Mouse (Mus musculus) hematopoietic stem cell, adult 5-6 weeks (primary cell): ENCODE data around the gene Jmjd4. TPM values are rescaled to one million over a fixed set of nuclear protein-coding genes. Genes with fewer than 3 reads are reported as not detected.
A peak's percentile ranks its signal among the peaks of the same experiment; 100 is the strongest.

Experiments
- ATAC-seq, 2 experiments: fragments of 125-278 bp in 1 of 2; replicated peaks in 1 of 2; 2 replicates each; pipeline ENCODE4 v1.8.0; 2016 to 2017; ENCODE audit warnings: inconsistent platforms in 2 of 2, mild to moderate bottlenecking in 2 of 2, moderate number of reproducible peaks in 2 of 2, low read depth in 1 of 2, moderate TSS enrichment in 1 of 2; ENCODE audit not compliant: low FRiP score in 2 of 2, poor library complexity in 2 of 2, severe bottlenecking in 2 of 2, insufficient read depth in 1 of 2, low TSS enrichment in 1 of 2
- total RNA-seq: library from RNA; stranded (forward); fragments of 172-1452, 232-1000 nt; gene quantifications from 2 replicates; pipeline ENCODE4 v1.2.3, GENCODE M21; 2017

The Jmjd4 gene
- total RNA-seq, 1 experiment from 2014 or later = 7.8 TPM

- no peak for ATAC-seq
These were observed 6.5 kb downstream of the Jmjd4 start for GRCm38 (mm10) chr11:59456346-59456745.

GRCm38 (mm10) chr11:59456891-59457290 lies 7.0 kb downstream of the Jmjd4 start:
- ATAC-seq = no peak

- no peak for ATAC-seq
These were observed 9.1 kb downstream of the Jmjd4 start for GRCm38 (mm10) chr11:59458973-59459372.

- ATAC-seq = no peak
These were observed 10.6 kb downstream of the Jmjd4 start for GRCm38 (mm10) chr11:59460459-59460858.

- peak in 1 of 2 experiments; percentile 14; a peak in 2 of 4 replicates for ATAC-seq
These were observed 21.8 kb downstream of the Jmjd4 start for GRCm38 (mm10) chr11:59471413-59472325.

GRCm38 (mm10) chr11:59472326-59472677 lies 22.5 kb downstream of the Jmjd4 start, which contains the start of gene Zfp867:
TSS of gene Zfp867 (minus strand) at chr11:59472474.
- ATAC-seq = peak; percentile 74 to 94

GRCm38 (mm10) chr11:59477240-59477639 lies 27.4 kb downstream of the Jmjd4 start:
- ATAC-seq = no peak

GRCm38 (mm10) chr11:59483212-59483611 lies 33.4 kb downstream of the Jmjd4 start:
- ATAC-seq = peak in 1 of 2 experiments; percentile 37; a peak in 1 of 4 replicates

- no peak for ATAC-seq
These were observed 35.8 kb downstream of the Jmjd4 start for GRCm38 (mm10) chr11:59485641-59486040.

- ATAC-seq = no peak
These were observed 36.4 kb downstream of the Jmjd4 start for GRCm38 (mm10) chr11:59486222-59486621.

- ATAC-seq = no peak
These were observed 46.9 kb downstream of the Jmjd4 start for GRCm38 (mm10) chr11:59496672-59497310.

GRCm38 (mm10) chr11:59497747-59498146 lies 47.9 kb downstream of the Jmjd4 start:
- no peak for ATAC-seq

- ATAC-seq = no peak
These were observed 52.3 kb downstream of the Jmjd4 start for GRCm38 (mm10) chr11:59501978-59502700.

- ATAC-seq = peak; percentile 54 to 57
These were observed 55.5 kb downstream of the Jmjd4 start for GRCm38 (mm10) chr11:59505351-59505838.

- ATAC-seq = peak; percentile 57 to 61
These were observed 56.2 kb downstream of the Jmjd4 start for GRCm38 (mm10) chr11:59505839-59506712.

GRCm38 (mm10) chr11:59506713-59507074 lies 56.8 kb downstream of the Jmjd4 start:
- no peak; a peak in 1 of 4 replicates for ATAC-seq
